Mouse (Mus musculus) effector memory CD4-positive, alpha-beta T cell, adult 5 months (primary cell): ENCODE results near the gene Hipk2. TPM values are rescaled to one million over a fixed set of nuclear protein-coding genes. Genes with fewer than 3 reads are reported as not detected.

Source experiments
- polyA plus RNA-seq: library from polyadenylated mRNA; unstranded; fragments of 100-300 nt; shearing (Covaris generic); gene quantifications from one replicate; pipeline ENCODE4 v1.2.1, GENCODE M21; 2017

The Hipk2 gene
- polyA plus RNA-seq, result 35.6 TPM

DNA sequence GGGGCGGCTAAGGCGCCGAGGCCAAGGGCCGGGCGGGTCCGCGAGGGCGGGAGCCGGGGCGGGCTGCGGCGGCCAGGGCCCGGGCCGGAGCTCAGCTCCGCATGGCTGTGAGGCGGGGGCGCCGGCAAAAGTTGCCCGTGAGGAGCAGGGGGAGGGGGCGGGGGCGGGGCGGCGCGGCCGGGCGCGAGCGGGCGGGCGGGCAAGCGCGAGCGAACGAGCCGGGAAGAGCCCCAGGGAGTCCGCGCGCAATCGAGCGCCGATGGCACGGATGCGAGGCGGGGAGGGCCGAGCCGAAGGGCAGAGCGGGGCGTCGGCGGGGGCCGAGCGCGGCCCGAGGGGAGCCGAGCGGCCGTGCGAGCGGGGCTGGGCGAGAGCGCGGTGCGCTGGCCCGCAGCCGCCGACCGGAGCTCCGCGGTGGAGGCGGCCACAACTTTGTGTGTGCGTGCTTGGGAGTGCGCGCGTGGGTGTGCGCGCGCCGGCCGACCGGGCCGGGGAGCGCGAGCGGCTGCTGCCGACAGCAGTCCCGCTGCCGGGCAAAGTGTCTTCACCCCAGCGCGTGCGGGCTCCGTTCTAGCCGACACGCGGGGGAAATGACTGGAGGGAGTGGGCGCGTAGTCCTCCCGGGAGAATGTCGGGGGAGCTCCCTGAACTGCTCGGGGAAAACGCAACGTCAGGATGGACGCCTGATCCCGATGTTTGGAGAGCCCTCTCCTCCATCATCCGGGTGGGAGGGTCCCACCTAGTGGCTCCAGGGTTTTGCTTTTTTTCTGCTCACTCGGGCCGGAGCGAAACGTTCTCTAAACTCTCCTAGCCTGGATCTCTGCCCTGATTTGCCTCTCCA lies at the start of gene Hipk2:
TSS of gene Hipk2 (minus strand) at position 95 of the 841 bp plus-strand sequence.

DNA sequence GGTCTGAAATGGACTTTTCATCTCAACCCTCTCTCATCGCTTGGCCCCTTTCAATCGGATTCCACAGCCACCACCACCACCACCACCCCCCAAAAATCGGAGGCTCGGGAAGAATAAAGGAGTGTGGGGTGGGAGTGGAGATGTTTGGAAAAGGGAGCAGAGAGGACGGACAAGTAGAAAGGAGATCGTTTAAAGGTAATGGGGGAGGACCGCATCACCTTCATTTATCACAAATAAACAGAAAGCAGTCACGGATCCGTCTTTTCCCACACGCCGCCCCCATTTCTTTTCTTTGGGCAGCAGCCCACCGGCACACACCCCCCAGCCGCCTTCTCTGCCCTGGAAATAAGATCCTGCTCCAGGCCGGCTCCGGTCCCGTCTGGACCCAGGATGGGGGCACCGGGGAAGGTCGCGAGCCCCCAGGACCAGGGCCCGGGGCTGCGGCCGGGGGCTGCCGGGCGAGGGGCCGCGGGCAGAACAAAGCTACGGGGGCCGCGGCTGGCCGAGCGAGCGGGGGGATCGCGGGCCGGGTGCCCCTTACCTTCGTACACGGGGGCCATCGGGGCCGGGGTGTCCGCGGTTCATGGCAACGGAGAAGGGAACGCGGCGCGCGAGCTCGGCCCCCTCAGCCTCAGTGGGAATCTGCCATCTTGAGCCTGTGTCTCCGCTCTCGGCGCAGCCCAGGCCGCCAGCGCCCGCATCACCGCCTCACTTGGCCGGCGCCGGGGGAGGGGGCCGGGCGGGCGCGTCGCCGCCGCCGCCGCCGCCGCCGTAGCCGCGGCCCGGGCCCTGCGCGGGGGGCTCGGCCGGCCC lies 501 bp downstream of the Hipk2 start, which contains the start of gene Tbxas1:
TSS of gene Tbxas1 (plus strand) at position 147 of the 813 bp plus-strand sequence.

GRCm38 (mm10) chr6:38662714-38663615 lies 213.0 kb downstream of the Hipk2 start, which contains the start of gene Clec2l:
Gene Clec2l, plus strand, starts transcription at chr6:38663069.

Other genes with a start within 250 kb of the Hipk2 start
- not detected for gene Klrg2, start 238.9 kb downstream of the Hipk2 start, polyA plus RNA-seq
- not detected for gene Clec2l, start 213.1 kb downstream of the Hipk2 start, polyA plus RNA-seq
- gene Tbxas1, start 761 bp downstream of the Hipk2 start, polyA plus RNA-seq, result not detected
- gene Parp12, start 242.2 kb upstream of the Hipk2 start, polyA plus RNA-seq, result 12.2 TPM